Comparison of ENCODE assay signal across 23 mouse cellular contexts in the genomic region with DNA sequence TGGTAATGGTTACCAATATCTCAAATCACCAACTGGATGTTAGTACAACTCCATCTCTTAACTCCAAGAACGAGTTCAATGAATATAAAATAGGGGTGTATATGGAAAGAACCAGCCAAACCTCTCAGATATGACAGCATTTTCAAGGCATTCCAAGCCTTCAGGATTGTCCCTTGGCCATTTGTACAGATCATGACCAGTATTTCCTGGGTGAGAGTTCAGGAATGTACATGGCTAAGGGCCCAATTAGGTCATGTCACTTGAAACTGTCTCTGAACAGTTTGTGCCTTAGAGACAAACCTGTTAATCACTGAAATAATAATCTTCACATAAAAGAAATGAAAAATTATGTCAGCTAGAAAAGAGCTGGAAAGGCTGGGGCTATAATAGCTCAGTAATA.
DNase-seq lines count a peak whose midpoint lies in the region; ATAC-seq and TF ChIP-seq lines count a peak whose summit lies in the region.
"Had no signal": no experiment of that assay in that cellular context is flagged by ENCODE, and none has a peak within 500 bp of the region (broad histone marks: within the 10 kb centered on the region; RNA-seq: fewer than 3 reads in every experiment).

No protein-coding gene starts in this region.

- TF ChIP-seq CTCF in kidney, postnatal 0 days (IDR thresholded peaks at IDR 0.05; ENCODE audit: low read depth) = no peak

- H3K4me2 ChIP-seq in intestine, embryonic 14.5 days (ENCODE audit: low read length) = no peak overlapping the region
- H3K4me2 ChIP-seq in intestine, embryonic 16.5 days (ENCODE audit: low read depth, low read length) = no peak overlapping the region
- H3K4me2 ChIP-seq in kidney, postnatal 0 days (ENCODE audit: low read length) = no peak overlapping the region
- no peak overlapping the region for H3K4me2 ChIP-seq in kidney, embryonic 15.5 days
- H3K4me2 ChIP-seq: forebrain, embryonic 13.5 days; hindbrain, embryonic 15.5 days; limb, embryonic 12.5 days; liver, embryonic 13.5 days; midbrain, embryonic 15.5 days; neural tube, embryonic 12.5 days had no signal

- no peaks in the 10 kb centered on the region for H3K9me3 ChIP-seq in intestine, embryonic 14.5 days (ENCODE audit: control insufficient read depth, low read length)
- H3K9me3 ChIP-seq in intestine, embryonic 16.5 days (ENCODE audit: control insufficient read depth, low read length) = no peaks in the 10 kb centered on the region
- no peaks in the 10 kb centered on the region for H3K9me3 ChIP-seq in kidney, postnatal 0 days (replicated peaks; ENCODE audit: low read length)
- no peaks in the 10 kb centered on the region for H3K9me3 ChIP-seq in kidney, embryonic 15.5 days (replicated peaks)
- H3K9me3 ChIP-seq: forebrain, embryonic 13.5 days; hindbrain, embryonic 15.5 days; limb, embryonic 12.5 days; liver, embryonic 13.5 days; midbrain, embryonic 15.5 days; neural tube, embryonic 12.5 days had no signal

- no peak overlapping the region for H3K4me3 ChIP-seq in intestine, embryonic 14.5 days (ENCODE audit: low read depth, low read length)
- H3K4me3 ChIP-seq in intestine, embryonic 16.5 days (ENCODE audit: low read length) = no peak overlapping the region
- H3K4me3 ChIP-seq in kidney, postnatal 0 days (replicated peaks; ENCODE audit: low read depth, low read length) = no peak overlapping the region
- no peak overlapping the region for H3K4me3 ChIP-seq in kidney, embryonic 15.5 days (replicated peaks)
- H3K4me3 ChIP-seq in brown adipose tissue, adult 24 weeks (ENCODE audit: insufficient read depth, low read depth, low read length) = no peak overlapping the region
- H3K4me3 ChIP-seq: forebrain, embryonic 13.5 days; gastrocnemius, adult 2 months; hindbrain, embryonic 15.5 days; limb, embryonic 12.5 days; liver, embryonic 13.5 days; megakaryocyte, embryonic 14.5 days; midbrain, embryonic 15.5 days; neural tube, embryonic 12.5 days had no signal

- H3K27me3 ChIP-seq in intestine, embryonic 14.5 days (replicated peaks; ENCODE audit: control insufficient read depth, insufficient read depth, low read length) = no peaks in the 10 kb centered on the region
- H3K27me3 ChIP-seq in intestine, embryonic 16.5 days (replicated peaks; ENCODE audit: control insufficient read depth, insufficient read depth, low read length) = no peaks in the 10 kb centered on the region
- no peaks in the 10 kb centered on the region for H3K27me3 ChIP-seq in kidney, postnatal 0 days (ENCODE audit: insufficient read depth, low read length)
- H3K27me3 ChIP-seq in kidney, embryonic 15.5 days = no peaks in the 10 kb centered on the region
- H3K27me3 ChIP-seq: forebrain, embryonic 13.5 days; hindbrain, embryonic 15.5 days; limb, embryonic 12.5 days; liver, embryonic 13.5 days; megakaryocyte, embryonic 14.5 days; midbrain, embryonic 15.5 days; neural tube, embryonic 12.5 days had no signal

- 90% methylated on average over 1 of the region's 1 CpGs for WGBS in intestine, embryonic 14.5 days
- WGBS in intestine, embryonic 16.5 days = 80% methylated on average over 1 of the region's 1 CpGs
- whole genome bisulfite sequencing in kidney, postnatal 0 days = 76% methylated on average over 1 of the region's 1 CpGs
- WGBS in kidney, embryonic 15.5 days = 78% methylated on average over 1 of the region's 1 CpGs

- DNase-seq in adrenal gland, postnatal 14 days = peak; percentile 13
- no peak for DNase-seq in adrenal gland, postnatal 4 days (ENCODE audit: low spot score in 2 of 2)
- no peak for DNase-seq in intestine, embryonic 14.5 days (ENCODE audit: low spot score)
- DNase-seq in kidney, postnatal 0 days (ENCODE audit: low spot score) = peak; percentile 32
- no peak for DNase-seq in cerebellum, postnatal 10 days
- DNase-seq: cerebellum, adult 2 months; cerebellum, postnatal 36 days; gastrocnemius, adult 2 months; liver, embryonic 13.5 days; lung, adult 2 months; lung, postnatal 36 days; right cerebral cortex, postnatal 25 days; thymus, postnatal 14 days had no signal

- H3K27ac ChIP-seq in intestine, embryonic 14.5 days (ENCODE audit: low read depth) = peak overlapping the region; percentile 51; the same call in 1 of the 2 replicates
- H3K27ac ChIP-seq in intestine, embryonic 16.5 days (ENCODE audit: low read length) = no peak overlapping the region
- no peak overlapping the region for H3K27ac ChIP-seq in kidney, postnatal 0 days
- no peak overlapping the region for H3K27ac ChIP-seq in kidney, embryonic 15.5 days
- H3K27ac ChIP-seq in brown adipose tissue, adult 24 weeks (replicated peaks; ENCODE audit: low read depth, low read length) = peak overlapping the region; percentile 72
- H3K27ac ChIP-seq: forebrain, embryonic 13.5 days; gastrocnemius, adult 2 months; hindbrain, embryonic 15.5 days; limb, embryonic 12.5 days; liver, embryonic 13.5 days; midbrain, embryonic 15.5 days; neural tube, embryonic 12.5 days had no signal

- ATAC-seq in intestine, embryonic 14.5 days (replicated peaks; ENCODE audit: low FRiP score, low TSS enrichment, low read depth) = no peak
- no peak for ATAC-seq in intestine, embryonic 16.5 days
- ATAC-seq in kidney, postnatal 0 days (replicated peaks; ENCODE audit: low FRiP score, low read depth) = no peak
- no peak for ATAC-seq in kidney, embryonic 15.5 days (replicated peaks; ENCODE audit: low FRiP score)
- ATAC-seq: CD4-positive, CD25-positive, alpha-beta regulatory T cell, adult 4 months; forebrain, embryonic 13.5 days; midbrain, embryonic 15.5 days had no signal

- no peaks in the 10 kb centered on the region for H3K36me3 ChIP-seq in intestine, embryonic 14.5 days (ENCODE audit: control insufficient read depth, insufficient read depth, low read length)
- no peaks in the 10 kb centered on the region for H3K36me3 ChIP-seq in intestine, embryonic 16.5 days (ENCODE audit: control insufficient read depth, insufficient read depth, low read length)
- no peaks in the 10 kb centered on the region for H3K36me3 ChIP-seq in kidney, postnatal 0 days (ENCODE audit: insufficient read depth, low read length)
- no peaks in the 10 kb centered on the region for H3K36me3 ChIP-seq in kidney, embryonic 15.5 days
- H3K36me3 ChIP-seq: hindbrain, embryonic 15.5 days; limb, embryonic 12.5 days; liver, embryonic 13.5 days; midbrain, embryonic 15.5 days; neural tube, embryonic 12.5 days had no signal

- H3K9ac ChIP-seq in intestine, embryonic 14.5 days (ENCODE audit: low read length) = no peak overlapping the region
- H3K9ac ChIP-seq in intestine, embryonic 16.5 days (ENCODE audit: low read depth, low read length) = no peak overlapping the region
- no peak overlapping the region for H3K9ac ChIP-seq in kidney, postnatal 0 days (ENCODE audit: low read depth, low read length)
- H3K9ac ChIP-seq in kidney, embryonic 15.5 days = no peak overlapping the region
- H3K9ac ChIP-seq: forebrain, embryonic 13.5 days; hindbrain, embryonic 15.5 days; limb, embryonic 12.5 days; liver, embryonic 13.5 days; midbrain, embryonic 15.5 days; neural tube, embryonic 12.5 days had no signal

- peaks cover 2% of the 10 kb centered on the region; the same call in 1 of the 2 replicates for H3K4me1 ChIP-seq in intestine, embryonic 14.5 days (replicated peaks; ENCODE audit: control insufficient read depth, insufficient read depth, low read length)
- H3K4me1 ChIP-seq in intestine, embryonic 16.5 days (ENCODE audit: control insufficient read depth, insufficient read depth, low read length) = peaks cover 2% of the 10 kb centered on the region; the same call in 1 of the 2 replicates
- no peaks in the 10 kb centered on the region for H3K4me1 ChIP-seq in kidney, postnatal 0 days (replicated peaks; ENCODE audit: insufficient read depth, low read length)
- H3K4me1 ChIP-seq in kidney, embryonic 15.5 days = no peaks in the 10 kb centered on the region
- H3K4me1 ChIP-seq in brown adipose tissue, adult 24 weeks (ENCODE audit: control insufficient read depth, insufficient read depth, insufficient read length, low read length) = peaks cover 12% of the 10 kb centered on the region
- H3K4me1 ChIP-seq: limb, embryonic 12.5 days; liver, embryonic 13.5 days; megakaryocyte, embryonic 14.5 days had no signal

Comparison
In these comparisons a context has a peak if more than half of its experiments do, and no peak if none do; other contexts are left out.
1. DNase-seq: peak in adrenal gland, postnatal 14 days (single experiment) and kidney, postnatal 0 days (single experiment); none in adrenal gland, postnatal 4 days (0 of 2), intestine, embryonic 14.5 days (single experiment) and cerebellum, postnatal 10 days (0 of 2).
2. H3K27ac ChIP-seq: peak in intestine, embryonic 14.5 days (single experiment) and brown adipose tissue, adult 24 weeks (single experiment); none in intestine, embryonic 16.5 days (single experiment), kidney, postnatal 0 days (single experiment) and kidney, embryonic 15.5 days (single experiment).